Mouse (Mus musculus): ENCODE measurements around the gene Kcnk2. TPM values are rescaled to one million over a fixed set of nuclear protein-coding genes. Genes with fewer than 3 reads are reported as not detected.

The Kcnk2 gene
- total RNA-seq, 2 experiments from 2014 or later = 4.3 to 4.4 TPM

DNA sequence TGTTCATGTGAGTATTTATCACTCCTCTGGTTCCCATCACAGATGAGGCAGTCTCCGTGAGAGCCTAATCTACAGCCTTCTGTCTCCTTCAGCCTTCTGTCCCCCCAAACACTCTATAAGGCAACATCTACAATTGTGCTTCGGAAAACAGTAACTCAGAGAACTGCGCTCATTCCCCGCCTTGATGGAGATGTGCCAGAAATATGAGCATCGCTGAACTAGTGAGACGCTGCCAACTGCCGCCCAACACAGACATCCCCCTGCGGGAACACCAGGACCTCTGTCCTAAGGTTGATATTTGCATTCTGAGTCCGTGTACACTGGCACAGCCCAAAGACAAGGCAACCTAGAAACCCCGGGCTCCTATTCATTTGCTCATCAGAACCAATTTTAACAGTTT, 183.0 kb downstream of the Kcnk2 start:
- no peak for DNase-seq (ENCODE audit: low spot score in 2 of 2)

DNA sequence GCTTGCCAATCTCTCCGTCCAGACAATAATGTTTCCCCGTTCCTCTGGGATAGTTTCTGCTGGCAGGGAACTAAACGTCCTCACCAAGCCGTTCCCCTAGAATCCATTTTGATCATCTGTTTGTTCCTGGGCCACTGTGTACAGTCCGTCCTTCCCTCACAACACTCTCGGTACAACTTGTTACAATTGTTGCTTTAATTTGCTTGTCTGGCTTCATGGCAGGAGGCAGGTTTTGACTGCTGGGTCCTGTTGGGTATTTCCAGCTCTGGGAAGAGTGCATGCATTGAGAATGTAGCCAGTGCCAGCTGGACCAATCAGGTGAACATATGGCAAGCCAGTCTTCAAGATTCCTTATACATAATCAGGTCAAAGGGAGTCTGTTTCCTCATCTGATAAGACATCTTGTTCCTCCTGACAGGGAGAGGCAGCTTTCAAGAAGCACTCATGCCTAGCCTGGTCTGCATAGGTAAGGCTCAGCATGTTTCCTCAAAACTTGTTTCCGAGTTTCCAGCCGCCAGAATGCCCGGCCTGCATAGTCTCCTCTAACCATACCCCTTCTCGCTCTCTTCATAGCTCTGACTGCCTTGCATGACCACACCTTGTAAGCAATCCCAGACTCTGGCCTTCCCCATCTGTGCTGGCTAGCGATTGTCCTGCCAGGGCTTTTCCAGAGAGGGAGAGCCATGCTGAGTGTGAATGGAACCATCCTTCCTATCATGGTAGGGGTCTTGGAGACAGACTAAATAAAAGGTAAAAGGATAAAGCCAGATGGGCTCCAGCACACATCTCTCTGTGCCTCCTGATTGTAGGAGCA, 184.1 kb downstream of the Kcnk2 start:
- no peak for DNase-seq (ENCODE audit: low spot score in 2 of 2)

DNA sequence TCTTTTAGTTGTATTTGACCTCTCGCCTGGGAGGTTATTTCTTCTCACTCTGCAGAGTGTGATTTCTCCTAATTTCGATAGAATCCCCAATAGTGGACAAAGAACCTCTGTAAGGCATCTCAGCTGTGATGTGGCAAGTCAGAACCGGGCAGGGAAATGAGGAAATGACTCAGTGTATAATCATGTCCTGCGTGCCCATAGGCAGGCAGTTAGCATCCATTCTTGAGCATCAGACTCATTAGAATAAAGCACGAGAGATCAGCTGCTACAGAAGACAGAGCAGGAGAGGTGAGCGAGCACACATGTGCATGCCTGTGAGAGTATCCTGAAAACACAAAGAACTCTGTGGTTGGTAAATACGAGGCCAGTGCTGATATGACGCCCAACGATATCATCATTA, 186.9 kb downstream of the Kcnk2 start:
- DNase-seq (ENCODE audit: low spot score in 2 of 2) = no peak

DNA sequence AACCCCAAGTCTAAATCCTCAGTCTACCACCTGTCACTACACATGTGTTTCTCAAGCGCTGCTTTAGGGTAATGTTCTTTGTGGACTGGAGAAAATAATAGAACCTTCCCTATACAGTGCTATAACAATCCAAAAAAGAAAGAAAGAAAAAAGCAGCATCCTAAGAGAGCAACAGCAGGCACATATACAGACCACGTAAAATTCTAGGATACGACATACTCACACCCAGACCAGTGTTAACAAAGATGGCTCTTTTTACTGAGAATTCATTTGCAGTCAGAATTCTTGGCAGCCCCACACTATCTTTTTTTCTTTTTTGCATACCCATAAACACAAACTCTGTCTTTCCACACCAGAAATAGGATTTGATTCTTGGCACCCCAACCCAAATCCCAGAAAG, 187.6 kb downstream of the Kcnk2 start:
- DNase-seq (ENCODE audit: low spot score in 2 of 2) = no peak

GRCm38 (mm10) chr1:189209715-189210108, 192.4 kb downstream of the Kcnk2 start:
- DNase-seq (ENCODE audit: low spot score in 2 of 2) = no peak

DNA sequence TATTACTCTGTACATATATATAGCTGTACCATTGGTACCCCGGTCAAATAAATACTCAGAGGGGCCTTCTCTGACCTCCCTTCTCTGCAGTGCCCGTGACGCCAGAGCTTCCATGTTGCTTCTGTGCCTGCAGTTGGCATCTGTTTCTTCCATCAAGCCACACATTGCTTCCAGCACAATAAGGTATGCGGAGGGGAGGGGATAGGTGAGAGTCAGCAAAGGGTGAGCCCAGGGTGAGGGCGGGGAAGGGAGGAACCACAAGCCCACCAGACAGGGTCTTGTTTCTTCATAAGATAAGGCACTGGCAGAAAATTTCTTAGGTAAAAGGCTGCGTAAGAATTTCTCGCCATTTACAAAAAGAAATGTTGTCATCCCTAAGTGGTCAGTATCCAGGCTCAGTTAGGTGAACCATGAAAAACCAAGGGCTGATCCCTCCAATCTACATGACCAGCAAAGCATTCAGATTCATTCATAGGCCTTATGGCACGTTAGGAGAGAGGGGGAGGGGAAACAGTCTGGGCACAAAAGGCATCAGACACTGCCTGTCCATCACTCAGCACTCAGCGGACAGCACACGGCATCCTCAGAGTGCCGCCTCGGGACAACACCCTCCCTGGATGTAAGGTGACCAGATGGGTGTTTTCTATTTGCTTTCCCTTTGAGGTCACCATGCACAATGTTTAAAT, 192.9 kb downstream of the Kcnk2 start:
- no peak for DNase-seq (ENCODE audit: low spot score in 2 of 2)

DNA sequence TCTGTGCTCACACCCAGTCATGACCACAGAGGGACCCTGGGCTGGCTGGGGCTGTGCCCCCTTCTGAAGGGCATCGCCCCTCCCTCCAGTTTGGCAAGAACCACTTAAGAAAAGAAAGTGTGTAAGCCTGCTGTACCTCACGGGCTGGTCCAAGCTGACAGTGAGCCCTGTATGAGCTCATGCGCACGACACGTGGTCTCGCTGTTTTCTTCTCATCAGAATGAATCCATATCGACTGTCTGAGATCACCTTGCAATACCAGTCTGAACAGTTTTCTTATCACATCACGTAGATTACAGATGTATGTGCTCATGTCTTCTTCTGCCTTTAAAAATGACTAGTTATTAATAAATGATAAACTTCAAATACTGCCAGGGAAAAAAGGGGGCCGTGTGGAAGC, 193.5 kb downstream of the Kcnk2 start:
- no peak for DNase-seq (ENCODE audit: low spot score in 2 of 2)

GRCm38 (mm10) chr1:189195758-189196157, 206.3 kb downstream of the Kcnk2 start:
- no peak for DNase-seq (ENCODE audit: low spot score in 2 of 2)

GRCm38 (mm10) chr1:189187737-189188390, 214.2 kb downstream of the Kcnk2 start:
- DNase-seq (ENCODE audit: low spot score in 2 of 2) = no peak

DNA sequence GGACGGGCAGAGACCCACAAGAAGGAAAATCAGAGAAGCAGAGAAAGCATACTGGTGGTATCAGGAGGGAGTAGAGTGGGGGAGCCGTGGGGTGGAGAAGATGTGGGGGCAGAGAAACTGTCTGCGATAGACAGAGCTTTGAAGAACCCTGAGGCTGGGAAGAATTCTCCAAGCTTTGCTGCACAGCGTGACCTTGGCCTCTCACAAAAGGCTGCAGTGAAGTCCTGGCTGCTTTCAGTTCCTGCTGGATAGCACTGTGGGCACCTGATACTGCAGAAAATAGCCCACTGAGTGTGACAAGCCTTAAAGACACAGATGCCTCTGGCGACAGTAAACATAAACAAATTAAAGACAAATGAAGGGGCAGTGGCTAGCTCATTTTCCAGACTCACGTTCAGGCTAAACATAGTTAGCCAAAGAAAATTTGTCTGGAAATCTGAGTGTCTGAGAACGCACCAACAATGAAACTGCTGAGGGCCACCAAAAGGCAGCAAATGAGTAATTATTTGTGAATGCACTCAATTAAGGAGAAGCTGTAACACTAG, 216.8 kb downstream of the Kcnk2 start:
- DNase-seq (ENCODE audit: low spot score in 2 of 2) = no peak

- no peak for DNase-seq (ENCODE audit: low spot score in 2 of 2)
These were observed 224.3 kb downstream of the Kcnk2 start for GRCm38 (mm10) chr1:189177746-189178145.

DNA sequence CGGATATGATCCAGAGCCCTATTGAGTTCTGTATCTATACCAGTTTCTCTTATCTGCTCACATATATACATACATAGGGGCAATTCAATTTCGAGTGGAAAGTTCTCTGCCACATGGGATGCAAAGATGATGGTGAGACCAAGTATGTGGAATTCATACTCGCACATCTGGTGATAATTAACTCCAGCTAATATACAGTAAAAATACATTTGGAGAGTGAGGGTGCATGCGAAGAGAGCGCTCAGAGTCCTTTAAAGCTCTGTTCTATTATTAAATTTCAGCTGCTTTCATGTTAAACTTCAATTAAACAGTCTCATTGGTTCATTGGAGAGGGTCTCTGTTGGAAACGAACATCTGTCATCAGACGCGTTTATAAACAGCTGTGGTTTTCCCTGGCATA, 228.6 kb downstream of the Kcnk2 start:
- DNase-seq (ENCODE audit: low spot score in 2 of 2) = no peak

DNA sequence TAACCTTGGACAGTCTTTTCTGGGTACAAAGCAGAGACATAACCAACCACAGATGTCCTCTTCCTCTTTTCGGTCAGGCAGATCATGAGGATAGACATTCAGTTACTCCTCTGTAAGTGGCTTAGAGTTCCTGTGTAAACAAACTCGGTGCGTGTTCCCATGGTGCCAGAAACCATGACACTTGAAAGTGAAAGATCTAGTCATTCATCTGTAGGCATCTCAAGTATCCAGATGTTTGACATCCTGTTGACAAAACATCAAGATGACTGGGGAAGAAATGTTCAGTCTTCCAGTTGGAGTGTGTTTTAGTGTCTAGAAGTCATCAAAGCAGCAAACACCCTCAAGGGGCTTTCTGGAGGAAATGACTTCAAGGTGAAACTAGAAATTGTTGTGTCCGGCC, 230.9 kb downstream of the Kcnk2 start:
- no peak for DNase-seq (ENCODE audit: low spot score in 2 of 2)

- no peak for DNase-seq (ENCODE audit: low spot score in 2 of 2)
These were observed 236.3 kb downstream of the Kcnk2 start for GRCm38 (mm10) chr1:189165756-189166155.

- DNase-seq (ENCODE audit: low spot score in 2 of 2) = no peak
These were observed 236.9 kb downstream of the Kcnk2 start for GRCm38 (mm10) chr1:189165141-189165540.

GRCm38 (mm10) chr1:189164721-189165120, 237.4 kb downstream of the Kcnk2 start:
- no peak for DNase-seq (ENCODE audit: low spot score in 2 of 2)

DNA sequence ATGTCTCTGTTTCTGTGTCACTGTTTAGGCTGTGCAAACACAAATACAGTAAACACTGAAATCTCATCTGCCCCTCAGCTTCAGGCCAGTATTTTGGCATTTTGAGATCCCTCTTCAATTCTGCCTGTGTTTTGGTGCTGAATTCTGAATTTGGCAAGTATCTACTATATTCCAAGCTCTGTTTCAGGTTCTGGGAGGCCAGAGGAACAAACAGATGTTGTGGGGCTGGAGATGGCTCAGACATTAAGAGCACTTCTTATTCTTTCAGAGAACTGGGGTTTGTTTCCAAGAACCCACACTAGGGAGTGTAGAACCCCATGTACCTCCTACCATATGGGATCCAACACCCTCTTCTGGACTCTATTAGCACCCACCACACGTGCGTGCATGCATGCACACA, 237.8 kb downstream of the Kcnk2 start:
- DNase-seq (ENCODE audit: low spot score in 2 of 2) = no peak

Small RNA genes lying within 50 kb of the gene (microRNA-seq; reads per million reads assigned to microRNA genes)
- gene Gm24092 = not detected
